Mouse (Mus musculus) frontal cortex, postnatal 14 days (tissue): Measurements from ENCODE around the gene Susd4.
A peak's percentile ranks its signal among the peaks of the same experiment; 100 is the strongest.

Source experiments
- DNase-seq, 2 experiments: peaks; one replicate each; pipeline ENCODE4 v3.0.0; 2022; ENCODE audit warnings: low spot score in 2 of 2

The Susd4 gene

GRCm38 (mm10) chr1:182785504-182785903 is 21.8 kb downstream of the Susd4 start:
- DNase-seq: no peak

- DNase-seq: no peak
Measured at GRCm38 (mm10) chr1:182787030-182787429, 23.4 kb downstream of the Susd4 start.

GRCm38 (mm10) chr1:182788896-182789295 is 25.2 kb downstream of the Susd4 start:
- DNase-seq: no peak

- DNase-seq: peak; percentile 52 to 55
Measured at GRCm38 (mm10) chr1:182792521-182793071, 28.9 kb downstream of the Susd4 start.

- DNase-seq: peak; percentile 34 to 56
Measured at GRCm38 (mm10) chr1:182794221-182794620, 30.6 kb downstream of the Susd4 start.

- peak; percentile 49 to 58 for DNase-seq
Measured at GRCm38 (mm10) chr1:182794628-182795027, 31.0 kb downstream of the Susd4 start.

- DNase-seq: no peak
Measured at GRCm38 (mm10) chr1:182797048-182797447, 33.4 kb downstream of the Susd4 start.

- DNase-seq: no peak
Measured at GRCm38 (mm10) chr1:182801590-182801989, 37.9 kb downstream of the Susd4 start.

- no peak for DNase-seq
Measured at GRCm38 (mm10) chr1:182802891-182803290, 39.2 kb downstream of the Susd4 start.

GRCm38 (mm10) chr1:182813991-182814390 is 50.3 kb downstream of the Susd4 start:
- no peak for DNase-seq

- DNase-seq: no peak
Measured at GRCm38 (mm10) chr1:182814566-182814965, 50.9 kb downstream of the Susd4 start.

GRCm38 (mm10) chr1:182817106-182817505 is 53.4 kb downstream of the Susd4 start:
- no peak for DNase-seq

GRCm38 (mm10) chr1:182817624-182818023 is 54.0 kb downstream of the Susd4 start:
- DNase-seq: no peak

GRCm38 (mm10) chr1:182818931-182819330 is 55.3 kb downstream of the Susd4 start:
- no peak for DNase-seq

- DNase-seq: no peak
Measured at GRCm38 (mm10) chr1:182822729-182823128, 59.1 kb downstream of the Susd4 start.

GRCm38 (mm10) chr1:182823723-182824421 is 60.2 kb downstream of the Susd4 start:
- DNase-seq: no peak

GRCm38 (mm10) chr1:182826557-182826956 is 62.9 kb downstream of the Susd4 start:
- no peak for DNase-seq

- no peak for DNase-seq
Measured at GRCm38 (mm10) chr1:182838061-182838460, 74.4 kb downstream of the Susd4 start.

- DNase-seq: no peak
Measured at GRCm38 (mm10) chr1:182839332-182839929, 75.8 kb downstream of the Susd4 start.

- no peak for DNase-seq
Measured at GRCm38 (mm10) chr1:182840011-182840410, 76.4 kb downstream of the Susd4 start.

GRCm38 (mm10) chr1:182840606-182841005 is 76.9 kb downstream of the Susd4 start:
- DNase-seq: no peak

GRCm38 (mm10) chr1:182849556-182849955 is 85.9 kb downstream of the Susd4 start:
- DNase-seq: no peak

GRCm38 (mm10) chr1:182850080-182850479 is 86.4 kb downstream of the Susd4 start:
- DNase-seq: no peak
